Mouse (Mus musculus): Measurements from ENCODE around the gene Dnase1l1. TPM values are rescaled to one million over a fixed set of nuclear protein-coding genes. Genes with fewer than 3 reads are reported as not detected.

The Dnase1l1 gene
- polyA plus RNA-seq (2014; fragmentation: Nextera tagmentation; extraction: Ambion mirVana) = 4.5 TPM in 2 replicates

DNA sequence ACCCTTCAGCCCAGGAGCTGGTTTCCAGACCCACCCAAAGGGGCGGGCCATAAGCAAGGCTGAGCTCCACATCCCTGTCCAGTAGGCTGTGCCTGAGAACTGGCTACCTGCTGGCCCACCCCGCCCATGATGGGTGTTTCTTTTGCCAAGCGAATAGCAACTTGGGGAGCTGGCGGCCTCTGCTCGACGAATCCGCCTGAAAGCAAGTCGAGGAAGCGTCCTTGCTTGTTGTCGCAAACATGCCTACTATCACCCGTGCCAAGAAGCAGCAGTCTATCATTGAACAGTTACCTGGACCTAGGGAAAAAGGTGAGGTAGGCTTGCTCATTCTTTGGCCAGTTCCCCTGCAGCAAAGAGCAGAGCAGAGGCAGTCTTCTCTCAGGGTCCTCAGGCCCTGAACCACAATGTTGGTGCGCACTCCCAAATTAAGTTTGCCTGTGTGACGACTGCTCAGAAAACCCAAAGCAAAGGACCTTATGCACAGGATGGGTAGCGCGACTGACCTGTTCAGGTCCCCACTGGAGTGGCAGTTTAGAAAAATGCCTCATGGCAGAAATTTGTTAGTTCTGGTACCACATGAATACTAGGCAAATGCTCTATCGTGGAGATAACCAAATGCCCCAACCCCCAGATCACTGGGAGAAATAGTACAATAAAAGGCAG lies at the start of gene Dnase1l1, which contains the start of gene Taz:
TSS of gene Dnase1l1 (minus strand) at position 606 of the 663 bp plus-strand sequence.
TSS of gene Taz (plus strand) at position 181 of the 663 bp plus-strand sequence.
- Histone ChIP-seq H3K9ac (ENCODE audit: low read depth, low read length) (peak within 1 kb of the TSS; percentile 64), H3K27ac (ENCODE audit: low read depth, low read length) (peak within 1 kb of the TSS; percentile 19; the same call in 1 of the 2 replicates), H3K4me2 (replicated peaks; ENCODE audit: low read depth, low read length) (peak within 1 kb of the TSS; percentile 45), H3K9me3 (ENCODE audit: control insufficient read depth, low read length) (no peaks in the 10 kb centered on the region), H3K4me1 (replicated peaks; ENCODE audit: control insufficient read depth, insufficient read depth, low read length) (no peaks in the 10 kb centered on the region), H3K4me3 (ENCODE audit: low read depth, low read length) (peak within 1 kb of the TSS; percentile 43), H3K36me3 (ENCODE audit: control insufficient read depth, insufficient read depth, low read length) (no peaks in the 10 kb centered on the region), H3K27me3 (ENCODE audit: control insufficient read depth, insufficient read depth, low read length) (no peaks in the 10 kb centered on the region)
- DNase-seq (ENCODE audit: low spot score) (peak; percentile 42), ATAC-seq (ENCODE audit: low FRiP score) (peak; percentile 56)
- 9% methylated on average over 16 of the region's 16 CpGs for WGBS

DNA sequence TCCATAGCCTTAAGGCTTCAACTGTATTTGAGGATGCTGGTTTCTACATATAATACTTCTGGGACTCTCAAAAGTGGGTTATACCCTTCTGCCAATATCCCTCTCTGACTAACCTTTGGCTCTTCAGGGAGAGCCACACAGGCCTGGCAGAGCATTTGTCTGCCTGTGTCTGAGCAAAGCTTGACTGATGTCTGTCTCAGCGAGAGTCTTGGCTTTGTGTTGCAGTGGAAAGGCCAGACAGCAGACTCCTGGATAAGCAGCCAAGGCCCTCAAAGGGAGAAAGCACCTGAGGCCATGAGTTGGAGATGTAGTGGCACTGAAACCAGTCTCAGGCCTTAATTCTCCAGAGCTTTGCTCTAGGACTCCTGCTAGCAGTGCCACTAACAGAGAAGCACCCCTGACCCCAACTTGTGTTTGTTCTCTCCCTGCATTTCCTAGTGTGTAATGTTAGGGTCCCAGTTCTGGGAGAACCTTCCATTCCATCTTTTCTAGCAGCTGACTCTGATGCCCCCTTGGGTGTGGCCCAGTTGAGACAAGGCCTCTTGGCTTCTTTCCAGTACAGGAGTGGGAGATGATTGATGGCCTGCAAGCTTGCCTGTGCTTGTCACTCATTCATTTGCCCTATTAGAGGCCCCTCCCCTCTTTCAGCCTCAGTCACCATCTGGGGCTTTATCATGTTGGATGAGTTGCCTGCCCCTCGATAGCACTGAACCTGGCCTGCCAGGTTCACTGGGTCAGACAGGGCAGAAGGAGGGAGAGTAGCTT lies 48.2 kb upstream of the Dnase1l1 start:
- 0 out of 2 replicates have a peak overlapping the region, but pooled peaks have one; percentile 1 for H3K27ac ChIP-seq (ENCODE audit: low read depth, low read length)
- H3K4me2 ChIP-seq (replicated peaks; ENCODE audit: low read depth, low read length) = peak overlapping the region; percentile 59
- H3K9ac ChIP-seq (ENCODE audit: low read depth, low read length) = peak overlapping the region; percentile 64
- no peak; the same call in 1 of the 2 replicates for ATAC-seq (ENCODE audit: low FRiP score)
- peaks cover 3% of the 10 kb centered on the region; the same call in 1 of the 2 replicates for H3K4me1 ChIP-seq (replicated peaks; ENCODE audit: control insufficient read depth, insufficient read depth, low read length)
- WGBS = 36% methylated on average over 2 of the region's 2 CpGs
- H3K36me3 ChIP-seq (ENCODE audit: control insufficient read depth, insufficient read depth, low read length) = no peaks in the 10 kb centered on the region
- no peaks in the 10 kb centered on the region for H3K9me3 ChIP-seq (ENCODE audit: control insufficient read depth, low read length)
- no peaks in the 10 kb centered on the region for H3K27me3 ChIP-seq (ENCODE audit: control insufficient read depth, insufficient read depth, low read length)
- DNase-seq (ENCODE audit: low spot score) = peak; percentile 12
- H3K4me3 ChIP-seq (ENCODE audit: low read depth, low read length) = peak overlapping the region; percentile 52

DNA sequence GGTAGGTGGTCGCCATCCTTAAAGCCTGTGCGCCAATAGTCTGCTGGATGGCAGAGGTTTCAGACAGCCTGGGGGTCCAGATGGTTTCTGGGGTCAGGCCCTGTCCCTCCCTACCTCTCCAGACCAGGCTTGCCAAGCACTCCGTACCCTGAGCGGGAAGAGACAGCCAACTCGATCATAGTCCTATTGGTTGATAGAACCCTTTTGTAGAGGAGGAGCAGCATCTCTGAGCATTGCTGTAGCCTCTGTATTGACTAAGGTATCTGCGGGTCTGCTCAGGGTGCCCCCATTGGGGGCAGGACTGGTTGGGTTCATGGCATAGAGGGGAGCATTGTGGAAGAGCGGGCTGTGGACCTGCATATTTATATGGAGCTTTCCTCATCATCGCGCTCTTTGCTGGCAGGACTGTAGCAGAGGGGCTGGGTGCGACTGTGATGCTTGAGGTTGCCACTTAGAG lies 47.1 kb upstream of the Dnase1l1 start:
- peak overlapping the region; percentile 52 for H3K4me3 ChIP-seq (ENCODE audit: low read depth, low read length)
- H3K4me2 ChIP-seq (replicated peaks; ENCODE audit: low read depth, low read length) = peak overlapping the region; percentile 59
- peaks cover 3% of the 10 kb centered on the region; the same call in 1 of the 2 replicates for H3K4me1 ChIP-seq (replicated peaks; ENCODE audit: control insufficient read depth, insufficient read depth, low read length)
- 17% methylated on average over 8 of the region's 10 CpGs for WGBS
- DNase-seq (ENCODE audit: low spot score) (no peak), ATAC-seq (ENCODE audit: low FRiP score) (peak; percentile 49)
- peak overlapping the region; percentile 64 for H3K9ac ChIP-seq (ENCODE audit: low read depth, low read length)
- H3K9me3 ChIP-seq (ENCODE audit: control insufficient read depth, low read length) = no peaks in the 10 kb centered on the region
- no peaks in the 10 kb centered on the region for H3K36me3 ChIP-seq (ENCODE audit: control insufficient read depth, insufficient read depth, low read length)
- H3K27ac ChIP-seq (ENCODE audit: low read depth, low read length) = no peak overlapping the region
- H3K27me3 ChIP-seq (ENCODE audit: control insufficient read depth, insufficient read depth, low read length) = no peaks in the 10 kb centered on the region

- H3K9me3 ChIP-seq (ENCODE audit: control insufficient read depth, low read length) = no peaks in the 10 kb centered on the region
- H3K4me2 ChIP-seq (replicated peaks; ENCODE audit: low read depth, low read length) = peak within 1 kb of the TSS; percentile 59
- H3K27me3 ChIP-seq (ENCODE audit: control insufficient read depth, insufficient read depth, low read length) = no peaks in the 10 kb centered on the region
- peak within 1 kb of the TSS; percentile 64 for H3K9ac ChIP-seq (ENCODE audit: low read depth, low read length)
- peaks cover 3% of the 10 kb centered on the region; the same call in 1 of the 2 replicates for H3K4me1 ChIP-seq (replicated peaks; ENCODE audit: control insufficient read depth, insufficient read depth, low read length)
- peak within 1 kb of the TSS; percentile 52 for H3K4me3 ChIP-seq (ENCODE audit: low read depth, low read length)
- H3K27ac ChIP-seq (ENCODE audit: low read depth, low read length) = peak within 1 kb of the TSS; percentile 76
- no peaks in the 10 kb centered on the region for H3K36me3 ChIP-seq (ENCODE audit: control insufficient read depth, insufficient read depth, low read length)
- WGBS = 22% methylated on average over 17 of the region's 30 CpGs
- ATAC-seq (ENCODE audit: low FRiP score) (peak; percentile 95), DNase-seq (ENCODE audit: low spot score) (peak; percentile 77)
These were observed 46.6 kb upstream of the Dnase1l1 start, which contains the start of gene Plxna3 for GRCm38 (mm10) chrX:74328725-74329161. TSS of gene Plxna3 (plus strand) at chrX:74329066.

GRCm38 (mm10) chrX:74312540-74313464 lies 30.7 kb upstream of the Dnase1l1 start, which contains the start of gene Fam50a:
TSS of gene Fam50a (plus strand) at chrX:74313033.
- Histone ChIP-seq H3K9me3 (ENCODE audit: control insufficient read depth, low read length) (no peaks in the 10 kb centered on the region), H3K27ac (ENCODE audit: low read depth, low read length) (peak within 1 kb of the TSS; percentile 60), H3K4me3 (ENCODE audit: low read depth, low read length) (peak within 1 kb of the TSS; percentile 51), H3K36me3 (ENCODE audit: control insufficient read depth, insufficient read depth, low read length) (no peaks in the 10 kb centered on the region), H3K4me1 (replicated peaks; ENCODE audit: control insufficient read depth, insufficient read depth, low read length) (no peaks in the 10 kb centered on the region), H3K27me3 (ENCODE audit: control insufficient read depth, insufficient read depth, low read length) (no peaks in the 10 kb centered on the region), H3K4me2 (replicated peaks; ENCODE audit: low read depth, low read length) (peak within 1 kb of the TSS; percentile 72), H3K9ac (ENCODE audit: low read depth, low read length) (peak within 1 kb of the TSS; percentile 67)
- WGBS = 12% methylated on average over 39 of the region's 59 CpGs
- peak; percentile 95 for ATAC-seq (ENCODE audit: low FRiP score)
- DNase-seq (ENCODE audit: low spot score) = peak; percentile 84

GRCm38 (mm10) chrX:74304867-74305700 lies 22.9 kb upstream of the Dnase1l1 start, which contains the start of gene Gdi1:
TSS of gene Gdi1 (plus strand) at chrX:74304998.
- 12% methylated on average over 35 of the region's 41 CpGs for WGBS
- peak; percentile 85 for ATAC-seq (ENCODE audit: low FRiP score)
- Histone ChIP-seq H3K27ac (ENCODE audit: low read depth, low read length) (peak within 1 kb of the TSS; percentile 88), H3K36me3 (ENCODE audit: control insufficient read depth, insufficient read depth, low read length) (no peaks in the 10 kb centered on the region), H3K4me1 (replicated peaks; ENCODE audit: control insufficient read depth, insufficient read depth, low read length) (no peaks in the 10 kb centered on the region), H3K27me3 (ENCODE audit: control insufficient read depth, insufficient read depth, low read length) (no peaks in the 10 kb centered on the region), H3K4me2 (replicated peaks; ENCODE audit: low read depth, low read length) (peak within 1 kb of the TSS; percentile 66), H3K9ac (ENCODE audit: low read depth, low read length) (peak within 1 kb of the TSS; percentile 80), H3K4me3 (ENCODE audit: low read depth, low read length) (peak within 1 kb of the TSS; percentile 65), H3K9me3 (ENCODE audit: control insufficient read depth, low read length) (no peaks in the 10 kb centered on the region)
- peak; percentile 82 for DNase-seq (ENCODE audit: low spot score)

GRCm38 (mm10) chrX:74299721-74300120 lies 17.6 kb upstream of the Dnase1l1 start:
- Histone ChIP-seq H3K4me1 (replicated peaks; ENCODE audit: control insufficient read depth, insufficient read depth, low read length) (no peaks in the 10 kb centered on the region), H3K9ac (ENCODE audit: low read depth, low read length) (no peak overlapping the region), H3K9me3 (ENCODE audit: control insufficient read depth, low read length) (no peaks in the 10 kb centered on the region), H3K4me3 (ENCODE audit: low read depth, low read length) (no peak overlapping the region), H3K36me3 (ENCODE audit: control insufficient read depth, insufficient read depth, low read length) (no peaks in the 10 kb centered on the region), H3K27ac (ENCODE audit: low read depth, low read length) (no peak overlapping the region), H3K27me3 (ENCODE audit: control insufficient read depth, insufficient read depth, low read length) (no peaks in the 10 kb centered on the region), H3K4me2 (replicated peaks; ENCODE audit: low read depth, low read length) (no peak overlapping the region)
- 79% methylated on average over 3 of the region's 3 CpGs for WGBS
- DNase-seq (ENCODE audit: low spot score) = no peak
- no peak for ATAC-seq (ENCODE audit: low FRiP score)
